Mouse (Mus musculus): ENCODE results near the gene Tgfbi. TPM values are rescaled to one million over a fixed set of nuclear protein-coding genes. Genes with fewer than 3 reads are reported as not detected.

Tgfbi gene
- polyA plus RNA-seq (2014; fragmentation: Illumina TruSeq; extraction: RNeasy Lipid Tissue Mini Kit (QIAGEN cat#74804); ENCODE audit: low read depth, low replicate concordance): 3.6 TPM

DNA sequence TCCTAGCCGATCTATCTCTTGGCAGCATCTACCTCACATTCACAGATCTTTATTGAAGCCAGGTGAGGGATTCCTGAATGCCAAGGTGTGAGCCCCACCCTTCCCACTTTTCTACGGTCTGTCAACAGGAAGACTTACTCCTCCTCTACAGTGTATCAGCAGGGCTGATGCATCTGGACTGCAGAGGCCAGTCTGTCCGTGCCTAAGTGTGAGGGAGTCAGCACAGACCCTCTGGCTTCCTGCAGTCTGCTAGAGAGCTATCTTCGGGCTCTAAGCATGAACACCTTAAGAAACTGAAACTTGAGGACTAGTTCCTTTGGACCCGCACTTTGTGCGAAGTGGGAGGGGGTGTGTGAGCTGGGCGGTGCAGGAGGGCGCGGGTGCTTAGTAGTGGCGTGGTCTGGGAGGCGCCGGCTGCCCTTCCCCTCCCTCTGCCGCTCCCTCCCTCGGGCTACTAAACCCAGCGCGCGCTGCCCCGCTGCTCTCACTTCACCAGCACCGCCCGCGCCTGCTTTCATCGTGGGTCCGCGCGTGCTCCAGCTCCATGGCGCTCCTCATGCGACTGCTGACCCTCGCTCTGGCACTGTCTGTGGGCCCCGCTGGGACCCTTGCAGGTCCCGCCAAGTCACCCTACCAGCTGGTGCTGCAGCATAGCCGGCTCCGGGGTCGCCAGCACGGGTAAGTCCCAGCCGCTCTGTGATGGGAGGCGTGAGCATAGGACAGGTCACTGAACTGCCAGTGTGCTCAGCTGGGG is at the start of gene Tgfbi:
TSS of gene Tgfbi (plus strand) at position 421 of the 754 bp plus-strand sequence.

Other genes with a start within 250 kb of the Tgfbi start
- gene Gm3045, start 182.9 kb upstream of the Tgfbi start, polyA plus RNA-seq (2014; fragmentation: Illumina TruSeq; extraction: RNeasy Lipid Tissue Mini Kit (QIAGEN cat#74804); ENCODE audit: low read depth, low replicate concordance): not detected
- 4.8 TPM for gene Slc25a48, start 171.2 kb upstream of the Tgfbi start, polyA plus RNA-seq (2014; fragmentation: Illumina TruSeq; extraction: RNeasy Lipid Tissue Mini Kit (QIAGEN cat#74804); ENCODE audit: low read depth, low replicate concordance)
- not detected for gene Il9, start 127.3 kb upstream of the Tgfbi start, polyA plus RNA-seq (2014; fragmentation: Illumina TruSeq; extraction: RNeasy Lipid Tissue Mini Kit (QIAGEN cat#74804); ENCODE audit: low read depth, low replicate concordance)
- 7.3 TPM for gene Fbxl21, start 87.1 kb upstream of the Tgfbi start, polyA plus RNA-seq (2014; fragmentation: Illumina TruSeq; extraction: RNeasy Lipid Tissue Mini Kit (QIAGEN cat#74804); ENCODE audit: low read depth, low replicate concordance)
- 0.61 TPM for gene Lect2, start 61.0 kb upstream of the Tgfbi start, polyA plus RNA-seq (2014; fragmentation: Illumina TruSeq; extraction: RNeasy Lipid Tissue Mini Kit (QIAGEN cat#74804); ENCODE audit: low read depth, low replicate concordance)
- 37.8 TPM for gene Smad5, start 93.5 kb downstream of the Tgfbi start, polyA plus RNA-seq (2014; fragmentation: Illumina TruSeq; extraction: RNeasy Lipid Tissue Mini Kit (QIAGEN cat#74804); ENCODE audit: low read depth, low replicate concordance)
- gene Gm45623, start 144.3 kb downstream of the Tgfbi start, polyA plus RNA-seq (2014; fragmentation: Illumina TruSeq; extraction: RNeasy Lipid Tissue Mini Kit (QIAGEN cat#74804); ENCODE audit: low read depth, low replicate concordance): not detected